Mouse (Mus musculus): Measurements from ENCODE around the gene Srgn.

The Srgn gene

GRCm38 (mm10) chr10:62527351-62527750 lies at the start of gene Srgn:
Srgn (minus strand) TSS chr10:62527451.
- no peak for DNase-seq (ENCODE audit: low read depth, low spot score)

- DNase-seq (ENCODE audit: low read depth, low spot score) = no peak
Observed at GRCm38 (mm10) chr10:62575001-62575400, 47.8 kb upstream of the Srgn start.

GRCm38 (mm10) chr10:62570126-62570871 lies 43.0 kb upstream of the Srgn start:
- no peak for DNase-seq (ENCODE audit: low read depth, low spot score)

GRCm38 (mm10) chr10:62568861-62569260 lies 41.6 kb upstream of the Srgn start:
- DNase-seq (ENCODE audit: low read depth, low spot score) = no peak

GRCm38 (mm10) chr10:62557736-62558135 lies 30.5 kb upstream of the Srgn start:
- peak; percentile 23 for DNase-seq (ENCODE audit: low read depth, low spot score)

- no peak for DNase-seq (ENCODE audit: low read depth, low spot score)
Observed at GRCm38 (mm10) chr10:62556558-62556901, 29.3 kb upstream of the Srgn start.

- no peak for DNase-seq (ENCODE audit: low read depth, low spot score)
Observed at GRCm38 (mm10) chr10:62555705-62556557, 28.7 kb upstream of the Srgn start.

- no peak for DNase-seq (ENCODE audit: low read depth, low spot score)
Observed at GRCm38 (mm10) chr10:62553611-62554091, 26.4 kb upstream of the Srgn start.

- DNase-seq (ENCODE audit: low read depth, low spot score) = no peak
Observed at GRCm38 (mm10) chr10:62550787-62551300, 23.6 kb upstream of the Srgn start.

GRCm38 (mm10) chr10:62549523-62550166 lies 22.4 kb upstream of the Srgn start:
- DNase-seq (ENCODE audit: low read depth, low spot score) = peak; percentile 79

- DNase-seq (ENCODE audit: low read depth, low spot score) = no peak
Observed at GRCm38 (mm10) chr10:62546441-62546840, 19.2 kb upstream of the Srgn start.

- no peak for DNase-seq (ENCODE audit: low read depth, low spot score)
Observed at GRCm38 (mm10) chr10:62545759-62546158, 18.5 kb upstream of the Srgn start.

- DNase-seq (ENCODE audit: low read depth, low spot score) = no peak
Observed at GRCm38 (mm10) chr10:62544316-62544715, 17.1 kb upstream of the Srgn start.

GRCm38 (mm10) chr10:62543399-62543808 lies 16.2 kb upstream of the Srgn start:
- DNase-seq (ENCODE audit: low read depth, low spot score) = no peak

GRCm38 (mm10) chr10:62542928-62543327 lies 15.7 kb upstream of the Srgn start:
- DNase-seq (ENCODE audit: low read depth, low spot score) = no peak

- DNase-seq (ENCODE audit: low read depth, low spot score) = no peak
Observed at GRCm38 (mm10) chr10:62542507-62542906, 15.3 kb upstream of the Srgn start.

- no peak for DNase-seq (ENCODE audit: low read depth, low spot score)
Observed at GRCm38 (mm10) chr10:62541499-62541898, 14.2 kb upstream of the Srgn start.

GRCm38 (mm10) chr10:62540800-62541199 lies 13.5 kb upstream of the Srgn start:
- no peak for DNase-seq (ENCODE audit: low read depth, low spot score)

- no peak for DNase-seq (ENCODE audit: low read depth, low spot score)
Observed at GRCm38 (mm10) chr10:62534509-62534908, 7.3 kb upstream of the Srgn start.

- no peak for DNase-seq (ENCODE audit: low read depth, low spot score)
Observed at GRCm38 (mm10) chr10:62532832-62533231, 5.6 kb upstream of the Srgn start.

- no peak for DNase-seq (ENCODE audit: low read depth, low spot score)
Observed at GRCm38 (mm10) chr10:62530183-62530582, 2.9 kb upstream of the Srgn start.

- DNase-seq (ENCODE audit: low read depth, low spot score) = no peak
Observed at GRCm38 (mm10) chr10:62522346-62522950, 4.8 kb downstream of the Srgn start.
